Mouse (Mus musculus) testis, adult 2 months (tissue): ENCODE data around the gene Sec24d. TPM values are rescaled to one million over a fixed set of nuclear protein-coding genes. Genes with fewer than 3 reads are reported as not detected.

Source experiments
- H3K27ac ChIP-seq: fragments of 200-500 bp; 2 replicates; pipeline ENCODE4 v1.5.1; 2012; ENCODE audit warnings: low read depth, low read length; ENCODE audit not compliant: control insufficient read depth, insufficient read depth
- H3K27me3 ChIP-seq: fragments of 200-500 bp; 2 replicates; pipeline ENCODE4 v1.6.1; 2012; ENCODE audit warnings: mild to moderate bottlenecking, low read length, moderate library complexity; ENCODE audit not compliant: control insufficient read depth, insufficient read depth
- H3K36me3 ChIP-seq: fragments of 200-500 bp; 2 replicates; pipeline ENCODE4 v1.6.1; 2012; ENCODE audit warnings: mild to moderate bottlenecking, low read length; ENCODE audit not compliant: control insufficient read depth, insufficient read depth
- H3K4me1 ChIP-seq: fragments of 200-500 bp; 2 replicates; pipeline ENCODE4 v1.6.1; 2012; ENCODE audit warnings: low read length; ENCODE audit not compliant: control insufficient read depth, insufficient read depth
- H3K4me3 ChIP-seq: fragments of 200-500 bp; 2 replicates; pipeline ENCODE4 v1.5.1; 2012; ENCODE audit warnings: low read depth, mild to moderate bottlenecking, low read length, moderate library complexity, mixed read lengths; ENCODE audit not compliant: control insufficient read depth
- CTCF ChIP-seq: fragments of 200-500 bp; IDR thresholded peaks from 2 replicates; pipeline ENCODE4 v1.5.1; 2012; ENCODE audit warnings: low read depth, mild to moderate bottlenecking, inconsistent platforms, low read length, moderate library complexity; ENCODE audit not compliant: control insufficient read depth, insufficient read depth, insufficient replicate concordance
- POLR2A ChIP-seq: fragments of 200-500 bp; IDR thresholded peaks from 2 replicates; pipeline ENCODE4 v1.6.1; 2012; ENCODE audit warnings: low read depth, mild to moderate bottlenecking, inconsistent platforms, low read length, moderate library complexity; ENCODE audit not compliant: control insufficient read depth
- polyA plus RNA-seq: library from polyadenylated mRNA; depleted of rRNA; stranded (reverse); fragments of >200 nt; gene quantifications from 2 replicates; pipeline ENCODE4 v1.2.3, GENCODE M21; 2012

The Sec24d gene
- polyA plus RNA-seq, 1 experiment: 3.3 TPM

DNA sequence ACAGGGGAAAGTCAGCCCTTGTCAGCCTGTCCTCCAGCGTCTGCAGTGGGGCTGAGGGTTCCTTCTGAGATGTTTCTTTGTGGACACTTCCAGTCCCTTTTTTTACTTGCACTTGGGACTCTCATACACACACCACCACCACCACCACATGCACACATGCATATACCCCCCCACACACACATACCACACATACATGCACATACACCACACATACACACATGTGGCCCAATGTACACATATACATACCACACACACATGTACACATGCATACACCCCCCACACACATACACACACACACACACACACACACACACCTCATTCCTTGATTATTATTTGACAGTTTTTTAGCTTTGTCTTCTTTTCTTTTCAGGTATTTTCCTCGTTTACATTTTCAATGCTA is 73.8 kb downstream of the Sec24d start:
- no peaks in the 10 kb centered on the region for H3K4me1 ChIP-seq
- H3K27me3 ChIP-seq: no peaks in the 10 kb centered on the region
- no peak overlapping the region for H3K4me3 ChIP-seq
- TF ChIP-seq POLR2A (no peak), CTCF (no peak)
- H3K27ac ChIP-seq: no peak overlapping the region
- H3K36me3 ChIP-seq: no peaks in the 10 kb centered on the region

DNA sequence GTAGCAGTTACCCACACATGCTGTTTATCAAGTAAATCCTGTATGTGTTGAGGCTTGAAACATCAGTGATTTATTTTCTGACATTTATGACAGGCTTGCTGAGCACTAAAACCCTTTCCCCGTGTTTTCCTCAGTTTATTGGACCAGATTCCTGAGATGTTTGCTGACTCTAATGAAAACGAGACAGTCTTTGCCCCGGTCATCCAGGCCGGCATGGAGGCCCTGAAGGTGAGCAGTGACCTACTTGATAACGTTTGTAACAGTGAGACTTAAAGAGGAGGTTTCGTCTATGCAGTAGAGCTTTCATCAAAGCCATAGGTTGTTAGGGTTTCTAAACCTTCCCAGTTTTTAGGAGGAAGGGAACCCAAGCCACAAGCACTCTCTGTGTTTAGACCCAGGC is 76.4 kb downstream of the Sec24d start:
- Histone ChIP-seq H3K4me1 (no peaks in the 10 kb centered on the region), H3K27ac (no peak overlapping the region), H3K36me3 (no peaks in the 10 kb centered on the region), H3K4me3 (no peak overlapping the region), H3K27me3 (no peaks in the 10 kb centered on the region)
- no peak for TF ChIP-seq CTCF
- no peak for TF ChIP-seq POLR2A

DNA sequence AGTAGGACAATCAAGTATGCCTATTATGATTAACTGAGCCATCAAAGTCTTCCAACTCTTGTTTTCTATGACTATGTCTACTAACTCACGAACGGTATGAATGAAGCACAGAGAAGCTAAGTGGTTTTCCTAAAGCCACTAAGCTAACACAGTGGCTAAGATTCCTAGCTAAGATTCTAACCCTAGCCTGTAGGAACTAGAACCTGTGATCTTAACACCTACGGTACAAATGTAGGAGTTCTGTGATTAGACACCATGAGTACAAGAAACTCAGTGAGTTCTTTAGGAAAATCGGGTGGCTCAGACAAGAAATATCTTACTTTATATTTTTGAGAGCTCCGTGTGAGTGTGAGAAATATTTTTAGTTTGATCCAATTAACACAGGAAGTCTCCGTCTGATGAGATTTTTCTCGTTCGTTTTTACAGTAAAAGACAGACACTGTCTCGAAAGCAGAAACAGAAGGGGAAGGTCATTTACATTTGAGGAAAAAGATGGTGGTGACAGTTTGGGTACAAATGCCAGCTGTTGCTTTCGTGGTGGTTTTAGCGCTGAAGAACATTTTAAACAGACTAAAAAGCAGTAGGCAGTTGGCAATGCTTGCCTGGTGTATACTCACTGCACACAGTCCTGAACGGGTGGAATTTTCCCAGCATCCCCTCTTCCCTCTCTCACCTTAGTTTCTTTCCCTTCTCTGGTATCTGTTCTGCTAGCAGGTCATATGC is 81.0 kb downstream of the Sec24d start:
- no peak overlapping the region for H3K4me3 ChIP-seq
- TF ChIP-seq POLR2A (no peak), CTCF (no peak)

DNA sequence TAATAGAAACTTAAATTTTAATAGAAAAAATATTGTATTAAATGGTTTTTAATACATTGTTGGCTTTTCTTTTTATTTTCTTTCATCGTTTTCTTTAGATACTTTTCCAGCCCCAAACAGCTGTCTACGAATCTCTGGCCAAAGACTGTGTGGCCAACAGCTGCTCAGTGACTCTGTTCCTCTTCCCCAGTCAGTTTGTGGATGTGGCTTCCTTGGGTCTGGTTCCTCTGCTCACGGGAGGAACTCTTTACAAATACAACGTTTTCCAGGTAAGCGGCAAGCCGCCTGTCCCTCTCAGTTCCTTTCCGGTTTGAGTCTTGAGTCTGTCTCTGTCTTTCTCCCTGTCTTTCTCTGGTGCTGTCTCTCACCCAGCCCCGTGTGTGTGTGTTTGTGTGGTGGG is 83.3 kb downstream of the Sec24d start:
- TF ChIP-seq POLR2A (no peak), CTCF (no peak)
- Histone ChIP-seq H3K4me3 (no peak overlapping the region), H3K27ac (no peak overlapping the region), H3K27me3 (no peaks in the 10 kb centered on the region), H3K4me1 (no peaks in the 10 kb centered on the region), H3K36me3 (no peaks in the 10 kb centered on the region)

More for the DNA sequence above, 81.0 kb downstream of the Sec24d start:
- no peaks in the 10 kb centered on the region for H3K27me3 ChIP-seq
- no peaks in the 10 kb centered on the region for H3K4me1 ChIP-seq
- H3K27ac ChIP-seq: no peak overlapping the region
- H3K36me3 ChIP-seq: no peaks in the 10 kb centered on the region

DNA sequence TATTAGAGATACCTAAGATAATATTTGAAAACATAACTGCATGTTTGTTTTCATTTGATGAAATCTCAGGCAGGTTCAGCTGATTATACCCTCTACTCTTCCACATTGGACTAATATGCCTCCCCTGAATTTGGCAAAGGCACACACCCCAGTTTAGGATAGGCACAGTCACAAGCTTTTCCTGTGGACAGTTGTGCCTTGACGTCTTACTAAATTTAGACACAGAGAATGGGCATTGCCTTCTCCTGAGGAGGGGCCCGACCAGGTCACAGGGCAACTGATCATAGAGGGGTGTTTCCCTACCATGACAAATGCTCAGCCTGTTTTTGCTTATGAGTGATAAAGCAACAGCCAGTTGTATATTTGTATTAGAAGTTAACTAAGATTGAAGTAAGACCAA is 84.3 kb downstream of the Sec24d start:
- no peak overlapping the region for H3K27ac ChIP-seq
- TF ChIP-seq POLR2A: no peak
- TF ChIP-seq CTCF: no peak
- H3K4me3 ChIP-seq: no peak overlapping the region
- no peaks in the 10 kb centered on the region for H3K36me3 ChIP-seq
- no peaks in the 10 kb centered on the region for H3K27me3 ChIP-seq
- H3K4me1 ChIP-seq: no peaks in the 10 kb centered on the region

DNA sequence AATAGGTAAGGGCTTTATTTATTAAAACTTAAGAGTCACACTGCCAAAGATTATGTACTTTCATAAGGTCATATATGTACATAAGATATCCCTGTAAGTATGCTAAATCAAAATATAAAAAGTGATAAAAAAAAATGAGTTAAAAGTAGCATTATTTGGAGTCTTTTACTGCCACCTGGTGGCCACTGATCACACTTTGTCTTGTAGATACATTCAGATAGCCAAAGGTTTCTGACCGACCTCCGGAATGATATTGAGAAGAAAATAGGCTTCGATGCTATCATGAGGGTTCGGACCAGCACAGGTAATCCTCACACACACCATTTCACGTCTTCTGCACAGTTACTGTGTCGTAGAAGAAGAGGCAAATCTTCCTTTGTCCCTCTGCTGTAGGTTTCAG is 85.9 kb downstream of the Sec24d start:
- Histone ChIP-seq H3K27me3 (no peaks in the 10 kb centered on the region), H3K4me1 (no peaks in the 10 kb centered on the region), H3K27ac (no peak overlapping the region), H3K36me3 (no peaks in the 10 kb centered on the region), H3K4me3 (no peak overlapping the region)
- TF ChIP-seq CTCF: no peak
- no peak for TF ChIP-seq POLR2A

DNA sequence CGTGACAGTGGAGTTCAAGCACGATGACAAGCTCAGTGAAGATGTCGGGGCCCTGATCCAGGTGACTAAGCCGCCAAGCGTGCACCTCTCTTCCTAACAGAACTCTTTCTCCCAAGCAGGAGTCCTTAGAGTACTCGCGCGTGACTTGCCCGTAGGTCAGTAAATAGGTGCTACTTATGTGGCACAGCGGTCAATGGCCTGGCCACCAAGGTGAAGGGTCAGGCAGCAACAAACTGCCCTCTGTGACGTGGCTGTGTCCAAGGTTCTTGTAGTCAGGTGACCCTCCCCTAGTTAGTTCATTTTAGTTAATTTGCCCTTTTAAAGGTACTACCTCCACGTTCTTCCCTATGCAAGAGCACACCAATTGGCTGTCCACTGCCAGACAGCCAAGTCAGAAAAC is 86.4 kb downstream of the Sec24d start:
- no peaks in the 10 kb centered on the region for H3K36me3 ChIP-seq
- H3K4me3 ChIP-seq: no peak overlapping the region
- no peaks in the 10 kb centered on the region for H3K27me3 ChIP-seq
- no peak overlapping the region for H3K27ac ChIP-seq
- no peaks in the 10 kb centered on the region for H3K4me1 ChIP-seq
- TF ChIP-seq POLR2A: no peak
- TF ChIP-seq CTCF: no peak
